Mouse (Mus musculus) mammary gland, adult 2 months (tissue): Measurements from ENCODE around the gene Gm8693. TPM values are rescaled to one million over a fixed set of nuclear protein-coding genes. Genes with fewer than 3 reads are reported as not detected.

Experiments
- polyA plus RNA-seq: library from polyadenylated mRNA; depleted of rRNA; stranded (reverse); fragments of >200 nt; gene quantifications from 2 replicates; pipeline ENCODE4 v1.2.3, GENCODE M21; 2012; ENCODE audit warnings: low replicate concordance; rRNA removed

Gene Gm8693
- not detected in 2 replicates for polyA plus RNA-seq

DNA sequence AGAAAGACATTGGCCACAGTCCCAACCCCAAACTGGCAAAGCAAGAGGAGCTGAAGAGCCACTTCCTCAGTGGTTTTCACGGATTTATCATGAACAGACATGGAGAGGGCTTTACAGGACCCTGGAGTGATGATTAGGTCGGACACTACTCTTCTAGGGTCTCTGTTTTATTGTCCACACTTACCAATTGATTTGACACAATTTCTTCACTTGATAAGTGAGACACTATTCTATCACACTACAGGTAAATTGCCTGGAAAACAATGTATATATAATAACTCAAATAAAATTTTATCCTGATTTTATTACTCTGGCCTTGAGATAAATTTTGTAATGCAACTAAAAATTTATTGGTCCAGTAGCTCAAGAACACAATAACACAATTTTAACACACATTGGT is at the start of gene Gm8693:
Gene Gm8693, minus strand, starts transcription at position 101 of the 400 bp plus-strand sequence.

DNA sequence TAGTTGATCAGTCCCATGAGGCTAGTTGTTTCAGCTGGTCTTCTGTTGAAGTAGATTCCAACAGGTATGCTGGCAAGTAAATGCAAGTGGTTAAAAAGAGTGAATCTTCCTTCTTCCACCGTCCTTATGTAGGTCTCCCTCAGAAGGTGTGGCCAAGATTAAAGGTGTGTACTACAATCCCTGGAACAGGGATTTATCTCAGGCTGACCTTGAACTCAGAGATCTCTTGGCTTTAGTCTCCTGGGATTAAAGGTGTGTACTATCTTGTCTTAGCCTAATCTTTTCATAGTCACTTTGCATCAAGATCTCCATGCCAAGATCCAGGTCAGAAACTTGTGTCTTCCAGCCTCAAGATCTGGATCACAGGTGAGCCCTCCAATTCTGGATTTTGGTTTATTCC is 27.5 kb upstream of the Gm8693 start, which contains the start of gene Gm4567:
Gene Gm4567, minus strand, starts transcription at position 101 of the 400 bp plus-strand sequence.

DNA sequence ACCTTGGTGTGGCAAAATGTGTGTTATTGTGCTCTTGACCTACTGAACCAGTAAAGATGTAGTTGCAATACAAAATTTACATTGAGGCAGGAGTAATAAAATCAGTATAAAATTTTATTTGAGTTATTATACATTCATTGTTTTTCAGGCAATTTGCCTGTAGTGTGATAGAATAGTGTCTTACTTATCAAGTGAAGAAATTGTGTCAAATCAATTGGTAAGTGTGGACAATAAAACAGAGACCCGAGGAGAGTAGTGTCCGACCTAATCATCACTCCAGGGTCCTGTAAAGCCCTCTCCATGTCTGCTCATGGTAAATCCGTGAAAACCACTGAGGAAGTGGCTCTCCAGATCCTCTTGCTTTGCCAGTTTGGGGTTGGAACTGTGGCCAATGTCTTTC is 34.4 kb downstream of the Gm8693 start, which contains the start of gene Vmn1r155:
Gene Vmn1r155, plus strand, starts transcription at position 301 of the 400 bp plus-strand sequence.

Other genes starting within 250 kb of the Gm8693 start
- gene Gm10665, start 228.2 kb downstream of the Gm8693 start, polyA plus RNA-seq, result not detected in 2 replicates
- not detected in 2 replicates for gene Vmn1r151, start 192.6 kb downstream of the Gm8693 start, polyA plus RNA-seq
- gene Vmn1r152, start 169.3 kb downstream of the Gm8693 start, polyA plus RNA-seq, result not detected in 2 replicates
- gene Gm8677, start 157.4 kb downstream of the Gm8693 start, polyA plus RNA-seq, result not detected in 2 replicates
- gene Gm4201, start 127.0 kb downstream of the Gm8693 start, polyA plus RNA-seq, result not detected in 2 replicates
- gene Gm4565, start 104.2 kb downstream of the Gm8693 start, polyA plus RNA-seq, result not detected in 2 replicates
- not detected in 2 replicates for gene Vmn1r155, start 34.3 kb downstream of the Gm8693 start, polyA plus RNA-seq
- not detected in 2 replicates for gene Gm4567, start 27.4 kb upstream of the Gm8693 start, polyA plus RNA-seq
- not detected in 2 replicates for gene Vmn1r157, start 69.4 kb upstream of the Gm8693 start, polyA plus RNA-seq
- gene Vmn1r158, start 98.5 kb upstream of the Gm8693 start, polyA plus RNA-seq, result not detected in 2 replicates
- gene Vmn1r159, start 151.3 kb upstream of the Gm8693 start, polyA plus RNA-seq, result not detected in 2 replicates
- gene Vmn1r160, start 178.9 kb upstream of the Gm8693 start, polyA plus RNA-seq, result not detected in 2 replicates